Comparison of ENCODE assay signal across 10 mouse cellular contexts in genomic region chr17:54343395-54343794, GRCm38 (mm10). TPM values are rescaled to one million over a fixed set of nuclear protein-coding genes. Genes with fewer than 3 reads are reported as not detected.
DNase-seq lines count a peak whose midpoint lies in the region; ATAC-seq and TF ChIP-seq lines count a peak whose summit lies in the region.
"Had no signal": no experiment of that assay in that cellular context is flagged by ENCODE, and none has a peak within 500 bp of the region (broad histone marks: within the 10 kb centered on the region; RNA-seq: fewer than 3 reads in every experiment).

No protein-coding gene starts in this region.

- DNase-seq in heart, postnatal 0 days (ENCODE audit: low spot score) = peak; percentile 25
- DNase-seq in heart, postnatal 25 days (ENCODE audit: low spot score) = no peak
- peak; percentile 25 for DNase-seq in lung, postnatal 0 days (ENCODE audit: low spot score)
- no peak for DNase-seq in lung, postnatal 4 days
- peak; percentile 23 for DNase-seq in c-Kit-positive CD71-positive TER-119-positive erythroid progenitor cells, embryonic 14.5 days (ENCODE audit: low spot score)
- peak; percentile 84 for DNase-seq in retina, embryonic 14.5 days (ENCODE audit: low spot score)
- no peak for DNase-seq in right cerebral cortex, postnatal 36 days (ENCODE audit: low spot score in 2 of 2)
- no peak for DNase-seq in lung, postnatal 25 days (ENCODE audit: low spot score)
- DNase-seq: lung, postnatal 10 days had no signal

- no peaks in the 10 kb centered on the region for H3K36me3 ChIP-seq in heart, postnatal 0 days (replicated peaks; ENCODE audit: control insufficient read depth, insufficient read depth, low read length)
- H3K36me3 ChIP-seq in lung, postnatal 0 days (ENCODE audit: insufficient read depth, low read length) = no peaks in the 10 kb centered on the region
- H3K36me3 ChIP-seq: hindbrain, embryonic 15.5 days had no signal

- no peaks in the 10 kb centered on the region for H3K27me3 ChIP-seq in heart, postnatal 0 days (ENCODE audit: control insufficient read depth, insufficient read depth, low read length)
- no peaks in the 10 kb centered on the region for H3K27me3 ChIP-seq in lung, postnatal 0 days (replicated peaks; ENCODE audit: insufficient read depth, low read length)
- H3K27me3 ChIP-seq: hindbrain, embryonic 15.5 days had no signal

- ATAC-seq in heart, postnatal 0 days (ENCODE audit: insufficient read depth, low read depth) = no peak
- no peak for ATAC-seq in lung, postnatal 0 days

- H3K4me1 ChIP-seq in heart, postnatal 0 days (ENCODE audit: control insufficient read depth, insufficient read depth) = no peaks in the 10 kb centered on the region
- no peaks in the 10 kb centered on the region for H3K4me1 ChIP-seq in lung, postnatal 0 days (ENCODE audit: insufficient read depth, low read depth, low read length)
- H3K4me1 ChIP-seq: hindbrain, embryonic 15.5 days had no signal

- no peak overlapping the region for H3K27ac ChIP-seq in heart, postnatal 0 days (ENCODE audit: low read depth)
- H3K27ac ChIP-seq in lung, postnatal 0 days (ENCODE audit: low read length) = no peak overlapping the region
- H3K27ac ChIP-seq: hindbrain, embryonic 15.5 days had no signal

- no peak overlapping the region for H3K4me2 ChIP-seq in heart, postnatal 0 days (ENCODE audit: low read depth, low read length)
- H3K4me2 ChIP-seq in lung, postnatal 0 days (replicated peaks; ENCODE audit: low read depth, low read length) = no peak overlapping the region
- H3K4me2 ChIP-seq: hindbrain, embryonic 15.5 days had no signal

- H3K9me3 ChIP-seq in heart, postnatal 0 days (replicated peaks; ENCODE audit: control insufficient read depth, low read length) = no peaks in the 10 kb centered on the region
- no peaks in the 10 kb centered on the region for H3K9me3 ChIP-seq in lung, postnatal 0 days (ENCODE audit: low read length)
- H3K9me3 ChIP-seq: hindbrain, embryonic 15.5 days had no signal

- no peak for TF ChIP-seq EP300 in heart, postnatal 0 days (IDR thresholded peaks at IDR 0.05; ENCODE audit: low read depth)
- no peak for TF ChIP-seq EP300 in lung, postnatal 0 days (IDR thresholded peaks at IDR 0.05)

- no peak overlapping the region for H3K9ac ChIP-seq in heart, postnatal 0 days (replicated peaks; ENCODE audit: low read depth, low read length)
- no peak overlapping the region for H3K9ac ChIP-seq in lung, postnatal 0 days (replicated peaks; ENCODE audit: low read depth)
- H3K9ac ChIP-seq: hindbrain, embryonic 15.5 days had no signal

- TF ChIP-seq CTCF in heart, postnatal 0 days (IDR thresholded peaks at IDR 0.05; ENCODE audit: low read depth) = peak; percentile 61
- TF ChIP-seq CTCF in lung, postnatal 0 days (IDR thresholded peaks at IDR 0.05) = peak; percentile 60

- WGBS in heart, postnatal 0 days = 21% methylated on average over 4 of the region's 4 CpGs
- WGBS in lung, postnatal 0 days = 21% methylated on average over 4 of the region's 4 CpGs

- intact Hi-C loops in heart, postnatal 25 days (cut with DNase I) = loop anchor here (2.0 to 5.0 kb wide), 2 partner anchors 281 to 329 kb away; no protein-coding TSS in a partner anchor

- no peak overlapping the region for H3K4me3 ChIP-seq in heart, postnatal 0 days (ENCODE audit: low read depth, low read length)
- no peak overlapping the region for H3K4me3 ChIP-seq in lung, postnatal 0 days (ENCODE audit: low read depth, low read length)
- H3K4me3 ChIP-seq: hindbrain, embryonic 15.5 days had no signal

RNA-seq across cellular contexts. Expression of gene Slc5a7, which starts 44.6 kb away (rescaled TPM):
- 0.39 and 1.7 TPM in 2 replicates for total RNA-seq in heart, postnatal 0 days (2014; rRNA removed; ENCODE audit: low replicate concordance)
- polyA plus RNA-seq in heart, postnatal 0 days (2015; fragmentation: Nextera tagmentation; extraction: Ambion mirVana) = 0.70 and 0.89 TPM in 2 replicates
- total RNA-seq in heart, postnatal 25 days (2021) = under 1 TPM; 0.11 to 0.36 TPM
- polyA plus RNA-seq in lung, postnatal 0 days (2015; fragmentation: Nextera tagmentation; extraction: Ambion mirVana) = 0.02 and 0.04 TPM in 2 replicates

Comparison
In these comparisons a context has a peak if more than half of its experiments do, and no peak if none do; other contexts are left out.
1. DNase-seq: peak in heart, postnatal 0 days (single experiment), lung, postnatal 0 days (single experiment), c-Kit-positive CD71-positive TER-119-positive erythroid progenitor cells, embryonic 14.5 days (single experiment) and retina, embryonic 14.5 days (single experiment); none in heart, postnatal 25 days (single experiment), lung, postnatal 4 days (0 of 2), right cerebral cortex, postnatal 36 days (0 of 2) and lung, postnatal 25 days (single experiment).